Mouse (Mus musculus): ENCODE measurements around the gene Cdc42bpa. TPM values are rescaled to one million over a fixed set of nuclear protein-coding genes. Genes with fewer than 3 reads are reported as not detected.

Cdc42bpa gene
- polyA plus RNA-seq, 1 experiment from 2014 or later = 29.5 TPM

DNA sequence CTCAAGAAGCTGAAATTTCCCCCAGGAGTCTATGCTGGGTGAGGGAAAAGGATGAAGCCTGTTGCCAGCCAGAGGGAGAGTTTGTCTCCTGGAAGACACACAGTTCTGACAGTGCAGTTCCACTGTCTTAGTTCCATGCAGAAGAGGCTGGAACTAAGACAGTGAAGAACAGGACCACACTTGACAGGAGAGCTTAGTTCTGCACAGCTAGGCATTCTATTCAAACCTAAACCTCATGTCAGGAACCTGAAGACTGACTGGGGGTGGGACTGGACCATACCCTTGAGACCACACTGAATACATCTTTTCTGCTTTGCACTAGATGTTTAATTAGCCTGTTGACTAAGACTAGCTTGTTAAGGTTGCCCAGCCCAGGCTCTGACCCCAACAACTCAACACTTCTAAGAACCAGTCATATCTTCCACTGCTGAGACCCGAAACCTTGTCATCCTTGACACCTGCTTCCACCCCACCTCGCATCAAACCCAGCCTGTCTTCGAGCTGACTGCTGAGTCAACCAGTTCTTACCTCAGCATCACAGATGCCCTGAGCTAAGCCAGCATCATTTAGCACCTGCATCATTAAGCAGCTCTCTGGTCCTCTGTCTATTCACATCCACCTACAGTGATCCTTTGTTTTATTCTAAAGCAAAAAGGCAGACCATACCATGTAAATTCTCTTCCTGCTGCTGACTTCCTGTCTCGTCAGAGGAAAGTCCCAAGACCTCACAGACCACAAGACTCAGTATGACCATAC, 238.9 kb downstream of the Cdc42bpa start, which contains the start of gene Coq8a:
Gene Coq8a (minus strand): TSS at position 644 of the 756 bp plus-strand sequence.
- Histone ChIP-seq H3K9me3 (ENCODE audit: control insufficient read depth, low read length) (no peaks in the 10 kb centered on the region), H3K4me3 (replicated peaks; ENCODE audit: low read depth, low read length) (no peak within 1 kb of the TSS), H3K4me2 (ENCODE audit: low read length) (no peak within 1 kb of the TSS), H3K27ac (replicated peaks; ENCODE audit: low read depth, low read length) (no peak within 1 kb of the TSS), H3K27me3 (ENCODE audit: control insufficient read depth, insufficient read depth, low read length) (peaks cover 2% of the 10 kb centered on the region; the same call in 1 of the 2 replicates), H3K4me1 (ENCODE audit: control insufficient read depth, insufficient read depth, low read length) (peaks cover 6% of the 10 kb centered on the region), H3K9ac (replicated peaks; ENCODE audit: low read length) (no peak within 1 kb of the TSS), H3K36me3 (ENCODE audit: control insufficient read depth, insufficient read depth, low read length) (no peaks in the 10 kb centered on the region)
- 71% methylated on average over 4 of the region's 4 CpGs for WGBS
- ATAC-seq (ENCODE audit: low FRiP score, low TSS enrichment) = no peak
- DNase-seq = no peak

GRCm38 (mm10) chr1:180199715-180200050, 239.4 kb downstream of the Cdc42bpa start:
- no peak for DNase-seq
- Histone ChIP-seq H3K4me1 (ENCODE audit: control insufficient read depth, insufficient read depth, low read length) (peaks cover 6% of the 10 kb centered on the region), H3K4me2 (ENCODE audit: low read length) (no peak overlapping the region), H3K4me3 (replicated peaks; ENCODE audit: low read depth, low read length) (no peak overlapping the region), H3K36me3 (ENCODE audit: control insufficient read depth, insufficient read depth, low read length) (no peaks in the 10 kb centered on the region), H3K9me3 (ENCODE audit: control insufficient read depth, low read length) (no peaks in the 10 kb centered on the region; the same call in 1 of the 2 replicates), H3K27ac (replicated peaks; ENCODE audit: low read depth, low read length) (no peak overlapping the region), H3K27me3 (ENCODE audit: control insufficient read depth, insufficient read depth, low read length) (no peaks in the 10 kb centered on the region; the same call in 1 of the 2 replicates), H3K9ac (replicated peaks; ENCODE audit: low read length) (no peak overlapping the region)
- 67% methylated on average over 4 of the region's 4 CpGs for WGBS
- ATAC-seq (ENCODE audit: low FRiP score, low TSS enrichment) = no peak

- 62% methylated on average over 5 of the region's 5 CpGs for WGBS
- H3K9ac ChIP-seq (replicated peaks; ENCODE audit: low read length) = no peak overlapping the region
- no peak overlapping the region for H3K4me2 ChIP-seq (ENCODE audit: low read length)
- no peak overlapping the region for H3K4me3 ChIP-seq (replicated peaks; ENCODE audit: low read depth, low read length)
- no peak for DNase-seq
- H3K36me3 ChIP-seq (ENCODE audit: control insufficient read depth, insufficient read depth, low read length) = no peaks in the 10 kb centered on the region
- no peaks in the 10 kb centered on the region for H3K27me3 ChIP-seq (ENCODE audit: control insufficient read depth, insufficient read depth, low read length)
- no peaks in the 10 kb centered on the region; the same call in 1 of the 2 replicates for H3K9me3 ChIP-seq (ENCODE audit: control insufficient read depth, low read length)
- no peak overlapping the region for H3K27ac ChIP-seq (replicated peaks; ENCODE audit: low read depth, low read length)
- no peak for ATAC-seq (ENCODE audit: low FRiP score, low TSS enrichment)
- H3K4me1 ChIP-seq (ENCODE audit: control insufficient read depth, insufficient read depth, low read length) = no peaks in the 10 kb centered on the region
These were observed 240.4 kb downstream of the Cdc42bpa start for GRCm38 (mm10) chr1:180200722-180201121.

GRCm38 (mm10) chr1:180208370-180208769, 248.1 kb downstream of the Cdc42bpa start:
- H3K36me3 ChIP-seq (ENCODE audit: control insufficient read depth, insufficient read depth, low read length) = no peaks in the 10 kb centered on the region
- H3K27ac ChIP-seq (replicated peaks; ENCODE audit: low read depth, low read length) = no peak overlapping the region
- DNase-seq (no peak), ATAC-seq (ENCODE audit: low FRiP score, low TSS enrichment) (no peak)
- WGBS = 84% methylated on average over 3 of the region's 3 CpGs
- H3K4me1 ChIP-seq (ENCODE audit: control insufficient read depth, insufficient read depth, low read length) = no peaks in the 10 kb centered on the region
- no peaks in the 10 kb centered on the region; the same call in 1 of the 2 replicates for H3K9me3 ChIP-seq (ENCODE audit: control insufficient read depth, low read length)
- H3K9ac ChIP-seq (replicated peaks; ENCODE audit: low read length) = no peak overlapping the region
- no peak overlapping the region for H3K4me3 ChIP-seq (replicated peaks; ENCODE audit: low read depth, low read length)
- no peaks in the 10 kb centered on the region for H3K27me3 ChIP-seq (ENCODE audit: control insufficient read depth, insufficient read depth, low read length)
- no peak overlapping the region for H3K4me2 ChIP-seq (ENCODE audit: low read length)

GRCm38 (mm10) chr1:180210031-180210432, 249.8 kb downstream of the Cdc42bpa start:
- no peak overlapping the region for H3K9ac ChIP-seq (replicated peaks; ENCODE audit: low read length)

GRCm38 (mm10) chr1:180210781-180211271, 250.6 kb downstream of the Cdc42bpa start:
- no peak overlapping the region for H3K27ac ChIP-seq (replicated peaks; ENCODE audit: low read depth, low read length)
- no peak overlapping the region for H3K4me2 ChIP-seq (ENCODE audit: low read length)
- no peak overlapping the region for H3K9ac ChIP-seq (replicated peaks; ENCODE audit: low read length)
- no peaks in the 10 kb centered on the region for H3K9me3 ChIP-seq (ENCODE audit: control insufficient read depth, low read length)
- ATAC-seq (ENCODE audit: low FRiP score, low TSS enrichment) = no peak
- H3K4me3 ChIP-seq (replicated peaks; ENCODE audit: low read depth, low read length) = no peak overlapping the region
- H3K4me1 ChIP-seq (ENCODE audit: control insufficient read depth, insufficient read depth, low read length) = no peaks in the 10 kb centered on the region
- DNase-seq = no peak
- no peaks in the 10 kb centered on the region for H3K27me3 ChIP-seq (ENCODE audit: control insufficient read depth, insufficient read depth, low read length)
- no peaks in the 10 kb centered on the region for H3K36me3 ChIP-seq (ENCODE audit: control insufficient read depth, insufficient read depth, low read length)
- 89% methylated on average over 9 of the region's 9 CpGs for WGBS

More at GRCm38 (mm10) chr1:180210031-180210432, 249.8 kb downstream of the Cdc42bpa start:
- Histone ChIP-seq H3K36me3 (ENCODE audit: control insufficient read depth, insufficient read depth, low read length) (no peaks in the 10 kb centered on the region), H3K9me3 (ENCODE audit: control insufficient read depth, low read length) (no peaks in the 10 kb centered on the region), H3K4me2 (ENCODE audit: low read length) (no peak overlapping the region), H3K27ac (replicated peaks; ENCODE audit: low read depth, low read length) (no peak overlapping the region), H3K4me3 (replicated peaks; ENCODE audit: low read depth, low read length) (no peak overlapping the region), H3K27me3 (ENCODE audit: control insufficient read depth, insufficient read depth, low read length) (no peaks in the 10 kb centered on the region), H3K4me1 (ENCODE audit: control insufficient read depth, insufficient read depth, low read length) (no peaks in the 10 kb centered on the region)
- ATAC-seq (ENCODE audit: low FRiP score, low TSS enrichment) (no peak), DNase-seq (no peak)
- WGBS = 77% methylated on average over 4 of the region's 4 CpGs

DNA sequence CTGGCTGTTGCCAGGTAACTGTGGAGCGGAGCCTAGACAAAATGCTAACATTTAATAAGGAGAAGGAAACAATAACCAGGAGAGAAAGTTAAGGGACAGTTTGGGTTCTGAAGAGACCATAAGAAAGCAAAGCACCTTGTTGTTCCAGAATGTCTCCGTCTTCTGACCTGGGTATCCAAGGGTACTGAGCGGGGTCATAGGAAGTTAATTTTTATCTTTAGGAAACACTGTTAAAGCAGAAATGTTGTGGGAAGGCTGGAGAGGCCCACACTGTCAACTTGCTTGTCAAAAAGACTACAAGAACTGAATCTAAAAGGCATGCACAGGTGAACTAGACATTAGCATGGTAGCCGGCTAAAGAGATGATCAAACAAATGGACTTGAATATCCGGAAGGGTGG, 252.6 kb downstream of the Cdc42bpa start:
- 93% methylated on average over 5 of the region's 5 CpGs for WGBS
- no peak overlapping the region for H3K9ac ChIP-seq (replicated peaks; ENCODE audit: low read length)
- H3K27ac ChIP-seq (replicated peaks; ENCODE audit: low read depth, low read length) = no peak overlapping the region
- DNase-seq (no peak), ATAC-seq (ENCODE audit: low FRiP score, low TSS enrichment) (no peak)
- H3K36me3 ChIP-seq (ENCODE audit: control insufficient read depth, insufficient read depth, low read length) = no peaks in the 10 kb centered on the region
- no peaks in the 10 kb centered on the region for H3K9me3 ChIP-seq (ENCODE audit: control insufficient read depth, low read length)
- H3K4me1 ChIP-seq (ENCODE audit: control insufficient read depth, insufficient read depth, low read length) = no peaks in the 10 kb centered on the region
- H3K4me3 ChIP-seq (replicated peaks; ENCODE audit: low read depth, low read length) = no peak overlapping the region
- no peak overlapping the region for H3K4me2 ChIP-seq (ENCODE audit: low read length)
- H3K27me3 ChIP-seq (ENCODE audit: control insufficient read depth, insufficient read depth, low read length) = no peaks in the 10 kb centered on the region

GRCm38 (mm10) chr1:180215044-180215443, 254.8 kb downstream of the Cdc42bpa start:
- Histone ChIP-seq H3K9ac (replicated peaks; ENCODE audit: low read length) (no peak overlapping the region), H3K27ac (replicated peaks; ENCODE audit: low read depth, low read length) (no peak overlapping the region), H3K4me3 (replicated peaks; ENCODE audit: low read depth, low read length) (no peak overlapping the region), H3K4me1 (ENCODE audit: control insufficient read depth, insufficient read depth, low read length) (no peaks in the 10 kb centered on the region), H3K9me3 (ENCODE audit: control insufficient read depth, low read length) (no peaks in the 10 kb centered on the region), H3K4me2 (ENCODE audit: low read length) (no peak overlapping the region), H3K27me3 (ENCODE audit: control insufficient read depth, insufficient read depth, low read length) (no peaks in the 10 kb centered on the region), H3K36me3 (ENCODE audit: control insufficient read depth, insufficient read depth, low read length) (no peaks in the 10 kb centered on the region)
- WGBS = 18% methylated on average over 4 of the region's 4 CpGs
- peak; percentile 64 for ATAC-seq (ENCODE audit: low FRiP score, low TSS enrichment)
- peak; percentile 85 for DNase-seq
